Mouse (Mus musculus) stomach, postnatal 0 days (tissue): ENCODE data around the gene Cbarp.

Experiments used
- CTCF ChIP-seq: IDR thresholded peaks from 2 replicates; pipeline ENCODE4 v1.5.1; 2016; ENCODE audit warnings: antibody characterized with exemption, low read depth, mild to moderate bottlenecking, moderate library complexity
- EP300 ChIP-seq: optimal IDR thresholded peaks from 2 replicates; pipeline ENCODE3; 2016; ENCODE audit warnings: antibody characterized with exemption

DNA sequence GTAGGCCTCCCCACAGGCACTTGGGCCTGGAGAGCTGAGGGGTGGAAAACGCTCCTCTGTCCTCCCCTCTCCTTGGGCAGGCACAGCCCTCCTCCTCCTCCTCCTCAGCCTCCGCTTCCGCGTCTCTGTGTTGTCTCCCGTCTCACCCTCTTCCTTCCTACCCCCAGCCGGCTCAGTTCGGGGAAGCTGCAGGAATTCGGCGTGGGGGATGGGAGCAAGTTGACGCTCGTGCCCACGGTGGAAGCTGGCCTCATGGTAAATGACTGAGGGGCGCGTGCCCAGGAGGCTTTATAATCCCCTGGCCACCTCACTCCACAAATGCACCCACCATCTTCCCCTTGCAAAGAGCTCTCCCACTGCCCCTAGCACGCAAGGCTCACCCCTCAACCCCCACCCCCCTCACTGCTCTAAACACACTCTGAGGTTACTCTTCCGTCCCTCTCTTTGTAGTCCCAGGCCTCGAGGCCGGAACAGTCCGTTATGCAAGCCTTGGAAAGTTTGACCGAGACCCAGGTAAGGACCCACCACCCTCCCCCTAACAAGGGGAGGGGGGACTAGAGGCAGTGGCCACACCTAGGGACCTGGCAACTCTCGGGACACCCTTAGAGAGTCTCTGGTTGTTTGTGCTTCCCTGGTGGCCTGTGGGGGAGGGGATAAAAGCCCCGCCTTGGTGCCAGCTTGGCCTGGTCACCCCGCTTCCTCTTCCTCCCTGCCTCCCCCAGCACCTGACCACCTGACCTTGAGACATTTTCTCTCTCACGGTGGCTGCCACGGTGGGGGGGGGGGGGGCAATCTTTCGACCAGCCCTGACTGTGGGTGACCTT is 10.8 kb upstream of the Cbarp start:
- TF ChIP-seq CTCF: no peak
- no peak for TF ChIP-seq EP300
